Mouse (Mus musculus): ENCODE results near the gene Nol10.

The Nol10 gene

DNA sequence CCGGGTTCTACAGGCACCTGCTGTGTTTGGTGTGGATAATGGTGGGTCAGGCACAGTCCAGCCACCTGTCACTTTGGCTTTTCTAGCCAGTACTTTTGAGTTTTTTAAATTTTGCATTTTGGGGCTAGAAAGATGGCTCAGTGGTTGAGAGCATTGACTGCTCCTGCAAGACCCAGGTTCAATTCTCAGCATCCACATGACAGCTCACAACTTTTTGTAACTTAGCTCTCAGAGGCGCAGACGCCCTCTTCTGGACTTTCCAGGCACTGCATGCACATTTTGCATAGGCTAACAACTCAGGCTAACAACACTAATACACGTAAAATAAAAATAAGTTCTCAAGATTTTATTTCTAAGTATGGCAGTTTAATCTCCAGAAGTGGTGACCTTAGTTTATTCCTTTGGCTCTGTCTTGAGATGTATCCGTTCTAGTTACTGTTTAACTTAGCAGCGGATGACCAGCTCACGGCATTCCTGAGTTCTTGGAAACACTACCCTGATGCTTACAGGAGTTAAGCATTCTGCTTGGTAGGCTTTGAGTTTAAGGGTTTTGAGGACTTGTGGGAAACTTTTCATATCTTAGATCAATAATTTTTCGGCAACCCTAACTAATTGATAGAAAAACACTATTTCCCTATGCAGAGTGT, 23.5 kb downstream of the Nol10 start:
- Histone ChIP-seq H3K27me3 (ENCODE audit: insufficient read depth, low read length) (no peaks in the 10 kb centered on the region), H3K36me3 (ENCODE audit: insufficient read depth, low read length) (peaks cover 93% of the 10 kb centered on the region), H3K4me3 (replicated peaks; ENCODE audit: low read length) (no peak overlapping the region), H3K9me3 (ENCODE audit: low read length) (no peaks in the 10 kb centered on the region), H3K4me1 (replicated peaks; ENCODE audit: low read depth, low read length) (no peaks in the 10 kb centered on the region)
- TF ChIP-seq POU5F1 (IDR thresholded peaks at IDR 0.05; ENCODE audit: borderline replicate concordance, low read length), result no peak
- no peak for TF ChIP-seq NANOG (IDR thresholded peaks at IDR 0.05; ENCODE audit: borderline replicate concordance, low read length)
- peak; percentile 88 for TF ChIP-seq CTCF (conservative IDR thresholded peaks at IDR 0.05; ENCODE audit: low read length)

DNA sequence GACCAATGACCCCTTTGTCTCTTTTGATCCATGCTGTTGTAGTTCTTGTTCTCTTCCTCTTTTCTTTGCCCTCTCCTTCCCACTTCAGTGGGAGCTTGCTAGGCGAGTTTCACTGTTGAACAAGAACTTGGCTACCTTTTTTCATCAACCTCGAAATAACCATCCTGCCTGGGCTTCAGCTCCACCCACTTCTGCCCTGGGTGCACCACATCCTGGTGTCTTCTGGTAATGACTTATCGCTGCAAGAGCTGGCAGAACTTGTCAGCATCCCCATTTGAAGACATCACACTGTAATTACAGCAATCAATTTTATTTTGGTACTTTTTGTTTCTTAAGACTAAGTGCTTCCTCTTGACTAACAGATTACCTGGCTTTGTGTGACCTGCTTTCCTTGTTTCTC, 24.4 kb downstream of the Nol10 start:
- no peak for TF ChIP-seq CTCF (conservative IDR thresholded peaks at IDR 0.05; ENCODE audit: low read length)
- no peak for TF ChIP-seq NANOG (IDR thresholded peaks at IDR 0.05; ENCODE audit: borderline replicate concordance, low read length)
- no peak for TF ChIP-seq POU5F1 (IDR thresholded peaks at IDR 0.05; ENCODE audit: borderline replicate concordance, low read length)
- H3K4me3 ChIP-seq (replicated peaks; ENCODE audit: low read length), result no peak overlapping the region
- H3K27me3 ChIP-seq (ENCODE audit: insufficient read depth, low read length), result no peaks in the 10 kb centered on the region
- peaks cover 96% of the 10 kb centered on the region for H3K36me3 ChIP-seq (ENCODE audit: insufficient read depth, low read length)
- no peaks in the 10 kb centered on the region for H3K4me1 ChIP-seq (replicated peaks; ENCODE audit: low read depth, low read length)
- no peaks in the 10 kb centered on the region for H3K9me3 ChIP-seq (ENCODE audit: low read length)

DNA sequence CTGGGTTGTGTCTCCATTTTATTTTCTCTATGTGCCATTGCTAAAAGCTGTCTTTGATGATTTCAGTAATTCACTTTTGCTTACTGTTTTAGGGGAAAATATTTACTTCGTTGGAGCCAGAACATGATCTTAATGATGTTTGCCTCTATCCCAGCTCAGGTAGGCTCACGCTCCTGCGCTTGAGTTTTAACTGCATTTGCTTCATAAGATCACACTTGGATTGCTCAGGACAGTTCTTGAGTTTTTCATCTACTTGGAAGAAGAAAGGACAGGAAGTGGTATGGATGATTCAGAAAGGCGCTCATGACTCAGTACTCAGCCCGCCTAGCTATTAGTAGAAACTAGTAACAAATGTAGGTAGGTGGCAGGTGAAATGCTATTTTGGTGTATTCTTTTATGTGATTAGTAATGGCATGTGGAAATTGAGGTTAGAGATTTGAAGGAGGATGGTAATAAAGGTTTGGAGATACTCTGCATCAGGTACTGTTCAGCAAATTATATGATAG, 25.3 kb downstream of the Nol10 start:
- no peaks in the 10 kb centered on the region for H3K4me1 ChIP-seq (replicated peaks; ENCODE audit: low read depth, low read length)
- no peak overlapping the region for H3K4me3 ChIP-seq (replicated peaks; ENCODE audit: low read length)
- H3K9me3 ChIP-seq (ENCODE audit: low read length), result no peaks in the 10 kb centered on the region
- TF ChIP-seq NANOG (IDR thresholded peaks at IDR 0.05; ENCODE audit: borderline replicate concordance, low read length) (no peak), CTCF (conservative IDR thresholded peaks at IDR 0.05; ENCODE audit: low read length) (no peak)
- peaks cover 96% of the 10 kb centered on the region for H3K36me3 ChIP-seq (ENCODE audit: insufficient read depth, low read length)
- no peaks in the 10 kb centered on the region for H3K27me3 ChIP-seq (ENCODE audit: insufficient read depth, low read length)

DNA sequence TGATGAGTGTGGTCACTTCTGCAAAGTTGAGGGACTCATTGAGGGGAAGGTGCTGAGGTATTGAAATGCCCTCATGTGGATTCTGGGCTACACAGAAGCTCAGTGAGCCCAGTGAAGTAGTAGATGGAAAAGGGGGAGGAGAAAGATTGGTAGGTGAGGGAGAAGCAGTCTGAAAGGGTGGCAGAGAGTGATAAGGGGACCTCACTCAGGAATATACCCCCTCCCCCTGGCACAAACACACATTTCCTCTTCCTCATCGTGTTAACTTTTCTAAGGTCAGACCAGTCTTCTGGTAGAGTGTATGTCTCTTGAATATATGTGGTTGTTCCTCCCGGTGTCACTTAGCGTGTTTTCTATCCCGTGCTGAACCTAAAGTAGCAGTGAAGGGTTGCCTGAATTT, 27.0 kb downstream of the Nol10 start:
- Histone ChIP-seq H3K9me3 (ENCODE audit: low read length) (no peaks in the 10 kb centered on the region), H3K36me3 (ENCODE audit: insufficient read depth, low read length) (peaks cover 96% of the 10 kb centered on the region), H3K4me3 (replicated peaks; ENCODE audit: low read length) (no peak overlapping the region), H3K4me1 (replicated peaks; ENCODE audit: low read depth, low read length) (no peaks in the 10 kb centered on the region), H3K27me3 (ENCODE audit: insufficient read depth, low read length) (no peaks in the 10 kb centered on the region)
- no peak for TF ChIP-seq NANOG (IDR thresholded peaks at IDR 0.05; ENCODE audit: borderline replicate concordance, low read length)
- no peak for TF ChIP-seq POU5F1 (IDR thresholded peaks at IDR 0.05; ENCODE audit: borderline replicate concordance, low read length)
- TF ChIP-seq CTCF (conservative IDR thresholded peaks at IDR 0.05; ENCODE audit: low read length), result no peak

DNA sequence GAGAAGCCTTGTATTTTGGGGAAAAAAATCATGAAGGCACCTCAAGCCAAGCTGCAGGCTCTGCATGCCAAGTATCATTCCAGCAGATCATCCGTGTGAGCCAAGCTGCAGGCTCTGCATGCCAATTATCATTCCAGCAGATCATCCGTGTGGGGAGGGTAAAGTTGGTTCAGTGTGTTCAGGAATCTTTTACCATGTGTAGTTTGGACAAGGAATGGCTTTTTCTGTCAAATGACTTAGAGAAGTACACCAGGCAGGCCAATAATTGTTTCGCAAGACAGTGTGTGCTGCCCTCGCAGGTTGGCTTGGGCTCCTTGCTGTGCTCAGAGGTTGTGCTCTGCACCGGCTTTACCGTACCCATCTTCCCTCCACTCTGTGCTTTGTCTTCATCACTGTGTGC, 28.3 kb downstream of the Nol10 start:
- Histone ChIP-seq H3K4me3 (replicated peaks; ENCODE audit: low read length) (no peak overlapping the region), H3K9me3 (ENCODE audit: low read length) (no peaks in the 10 kb centered on the region), H3K4me1 (replicated peaks; ENCODE audit: low read depth, low read length) (no peaks in the 10 kb centered on the region), H3K36me3 (ENCODE audit: insufficient read depth, low read length) (peaks cover 98% of the 10 kb centered on the region), H3K27me3 (ENCODE audit: insufficient read depth, low read length) (no peaks in the 10 kb centered on the region)
- TF ChIP-seq NANOG (IDR thresholded peaks at IDR 0.05; ENCODE audit: borderline replicate concordance, low read length) (no peak), POU5F1 (IDR thresholded peaks at IDR 0.05; ENCODE audit: borderline replicate concordance, low read length) (no peak), CTCF (conservative IDR thresholded peaks at IDR 0.05; ENCODE audit: low read length) (no peak)

DNA sequence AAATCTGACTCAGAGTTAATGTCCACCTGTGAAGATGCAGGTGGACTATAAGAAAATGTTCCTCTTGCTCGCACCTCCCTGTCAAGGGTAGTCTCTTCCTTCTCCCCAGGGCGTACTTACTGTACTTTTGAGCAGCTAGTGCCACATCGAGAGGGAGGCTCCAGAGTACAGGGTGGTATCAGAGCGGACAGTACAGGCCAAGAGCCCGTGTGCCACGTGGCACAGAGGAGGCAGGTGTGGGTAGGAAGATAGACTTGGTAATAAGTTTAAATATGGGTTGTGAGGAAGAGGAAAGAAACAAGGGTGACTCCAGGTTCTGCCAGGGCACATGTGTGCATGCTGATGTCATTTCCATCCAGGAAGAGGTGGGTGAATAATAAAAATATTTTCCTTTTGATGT, 32.7 kb downstream of the Nol10 start:
- Histone ChIP-seq H3K9me3 (ENCODE audit: low read length) (no peaks in the 10 kb centered on the region), H3K36me3 (ENCODE audit: insufficient read depth, low read length) (peaks cover 91% of the 10 kb centered on the region), H3K4me1 (replicated peaks; ENCODE audit: low read depth, low read length) (peaks cover 8% of the 10 kb centered on the region), H3K27me3 (ENCODE audit: insufficient read depth, low read length) (no peaks in the 10 kb centered on the region), H3K4me3 (replicated peaks; ENCODE audit: low read length) (no peak overlapping the region)
- TF ChIP-seq NANOG (IDR thresholded peaks at IDR 0.05; ENCODE audit: borderline replicate concordance, low read length) (no peak), CTCF (conservative IDR thresholded peaks at IDR 0.05; ENCODE audit: low read length) (no peak), POU5F1 (IDR thresholded peaks at IDR 0.05; ENCODE audit: borderline replicate concordance, low read length) (no peak)

DNA sequence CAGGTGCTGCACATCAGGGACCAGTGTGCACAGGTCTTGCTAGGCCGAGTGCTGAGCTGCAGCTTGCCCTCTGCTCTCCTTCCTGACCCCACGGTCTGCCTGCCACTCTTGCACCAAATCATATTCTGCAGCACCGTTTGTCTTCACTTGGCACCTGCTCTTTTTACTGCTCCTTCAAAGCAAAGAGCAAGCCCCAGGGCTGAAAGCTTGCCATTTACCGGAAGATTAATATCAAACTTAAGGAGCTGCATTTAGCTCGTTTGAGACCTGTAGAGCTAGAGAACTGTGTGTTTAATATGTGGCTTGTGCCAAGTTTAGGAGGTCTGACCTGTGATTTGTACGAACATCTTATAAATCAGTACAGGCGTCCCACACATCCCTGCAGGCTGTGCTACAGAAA, 34.5 kb downstream of the Nol10 start:
- H3K36me3 ChIP-seq (ENCODE audit: insufficient read depth, low read length), result peaks cover 87% of the 10 kb centered on the region
- H3K4me3 ChIP-seq (replicated peaks; ENCODE audit: low read length), result no peak overlapping the region
- TF ChIP-seq POU5F1 (IDR thresholded peaks at IDR 0.05; ENCODE audit: borderline replicate concordance, low read length), result no peak
- TF ChIP-seq NANOG (IDR thresholded peaks at IDR 0.05; ENCODE audit: borderline replicate concordance, low read length), result no peak
- no peak for TF ChIP-seq CTCF (conservative IDR thresholded peaks at IDR 0.05; ENCODE audit: low read length)
- no peaks in the 10 kb centered on the region for H3K27me3 ChIP-seq (ENCODE audit: insufficient read depth, low read length)
- peaks cover 21% of the 10 kb centered on the region for H3K4me1 ChIP-seq (replicated peaks; ENCODE audit: low read depth, low read length)
- H3K9me3 ChIP-seq (ENCODE audit: low read length), result no peaks in the 10 kb centered on the region

DNA sequence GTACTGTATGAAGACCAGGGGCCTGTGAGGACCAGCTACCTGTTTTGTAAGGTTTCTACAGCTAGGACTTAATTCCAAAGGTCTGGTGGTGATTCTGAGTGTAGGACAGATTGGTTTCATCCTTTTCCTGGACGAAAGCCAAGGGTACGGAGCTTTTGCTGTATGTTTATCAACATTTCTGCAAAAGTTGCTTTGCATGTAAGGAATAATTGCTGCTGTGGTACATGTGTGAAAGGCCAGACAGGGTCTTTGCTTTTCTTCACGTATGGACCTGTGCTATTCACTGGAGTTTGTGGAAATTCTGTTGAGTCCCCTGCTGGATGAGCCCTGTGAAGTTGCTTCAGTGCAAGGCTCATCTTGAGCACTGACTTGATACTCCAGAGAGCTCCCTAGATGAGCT, 38.6 kb downstream of the Nol10 start:
- no peaks in the 10 kb centered on the region for H3K9me3 ChIP-seq (ENCODE audit: low read length)
- no peak for TF ChIP-seq NANOG (IDR thresholded peaks at IDR 0.05; ENCODE audit: borderline replicate concordance, low read length)
- H3K27me3 ChIP-seq (ENCODE audit: insufficient read depth, low read length), result no peaks in the 10 kb centered on the region
- H3K4me3 ChIP-seq (replicated peaks; ENCODE audit: low read length), result no peak overlapping the region
- H3K4me1 ChIP-seq (replicated peaks; ENCODE audit: low read depth, low read length), result peaks cover 28% of the 10 kb centered on the region
- peaks cover 82% of the 10 kb centered on the region for H3K36me3 ChIP-seq (ENCODE audit: insufficient read depth, low read length)

Measured in E14TG2a.4 (cell line).